Mouse (Mus musculus) gastrocnemius, postnatal 4 days (tissue): ENCODE measurements around the gene Sart3. TPM values are rescaled to one million over a fixed set of nuclear protein-coding genes. Genes with fewer than 3 reads are reported as not detected.

ENCODE experiments used
- total RNA-seq, 2 experiments: library from RNA; stranded (reverse); gene quantifications; 2 replicates each; pipeline ENCODE4 v1.2.3; 2021

The Sart3 gene
- total RNA-seq, 2 experiments from 2014 or later, result 18.9 to 21.9 TPM

Other genes starting within 250 kb of the Sart3 start
- gene Cmklr1, start 122.1 kb downstream of the Sart3 start, total RNA-seq, result 10 to 100 TPM; 16.1 to 16.7 TPM
- gene 1700069L16Rik, start 47.7 kb downstream of the Sart3 start, total RNA-seq, result not detected
- 1 to 10 TPM; 5.5 to 5.7 TPM for gene Ficd, start 36.7 kb downstream of the Sart3 start, total RNA-seq
- gene Iscu, start 238 bp upstream of the Sart3 start, total RNA-seq, result 10 to 100 TPM; 69.5 to 70.2 TPM
- 10 to 100 TPM; 30.8 to 34.9 TPM for gene Tmem119, start 28.0 kb upstream of the Sart3 start, total RNA-seq
- gene Selplg, start 60.1 kb upstream of the Sart3 start, total RNA-seq, result 1 to 10 TPM; 3.0 to 3.1 TPM
- 10 to 100 TPM; 70.4 to 84.2 TPM for gene Coro1c, start 136.2 kb upstream of the Sart3 start, total RNA-seq
- 10 to 100 TPM; 20.2 to 21.1 TPM for gene Ssh1, start 221.4 kb upstream of the Sart3 start, total RNA-seq
- not detected for gene Dao, start 231.2 kb upstream of the Sart3 start, total RNA-seq